ENCODE assay signal across 16 mouse cellular contexts in the genomic region with DNA sequence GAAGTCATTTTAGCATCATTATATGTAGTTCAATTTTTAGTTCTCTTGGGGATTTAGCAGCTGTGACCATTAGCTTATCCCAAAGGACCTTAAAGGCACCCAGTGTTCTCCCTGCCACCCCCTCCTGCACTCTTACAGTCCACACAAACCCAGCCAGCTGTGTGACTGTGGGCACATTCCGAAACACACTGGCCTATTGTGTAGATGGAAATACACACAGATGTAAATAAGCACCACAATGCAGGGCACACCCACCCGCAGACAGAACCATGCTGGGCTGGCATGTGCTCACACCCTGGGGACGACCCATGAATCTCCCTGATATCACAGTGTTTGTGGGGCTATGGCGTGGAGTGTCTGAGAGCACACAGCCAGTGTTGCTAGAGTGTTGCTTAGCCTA. TPM values are rescaled to one million over a fixed set of nuclear protein-coding genes. Genes with fewer than 3 reads are reported as not detected.
"Had no signal": no experiment of that assay in that cellular context is flagged by ENCODE, and none has a peak within 500 bp of the region (broad histone marks: within the 10 kb centered on the region; RNA-seq: fewer than 3 reads in every experiment).

No protein-coding gene starts in this region.

- ATAC-seq: intestine, postnatal 0 days had no signal

- DNase-seq: kidney, adult 8-10 months; kidney, postnatal 25 days; left cerebral cortex, postnatal 4 days; lung, embryonic 14.5 days; lung, postnatal 14 days; midbrain, embryonic 14.5 days; thymus, adult 18-20 months; thymus, postnatal 14 days had no signal

- H3K4me2 ChIP-seq: limb, embryonic 13.5 days; liver, embryonic 15.5 days; lung, embryonic 14.5 days; neural tube, embryonic 12.5 days had no signal

- H3K9ac ChIP-seq: limb, embryonic 13.5 days; liver, embryonic 15.5 days; lung, embryonic 14.5 days; neural tube, embryonic 12.5 days had no signal

- H3K27ac ChIP-seq: limb, embryonic 13.5 days; macrophage; neural tube, embryonic 12.5 days; stomach, postnatal 0 days had no signal

- H3K36me3 ChIP-seq: limb, embryonic 13.5 days; liver, embryonic 15.5 days; neural tube, embryonic 12.5 days had no signal

- H3K27me3 ChIP-seq: limb, embryonic 13.5 days; liver, embryonic 15.5 days; neural tube, embryonic 12.5 days had no signal

- H3K4me1 ChIP-seq: limb, embryonic 13.5 days had no signal

- H3K4me3 ChIP-seq: limb, embryonic 13.5 days; liver, embryonic 15.5 days; megakaryocyte, embryonic 14.5 days; neural tube, embryonic 12.5 days had no signal

- H3K9me3 ChIP-seq: liver, embryonic 15.5 days had no signal

RNA-seq across cellular contexts. Expression of gene Phospho1, which starts 12.1 kb away (rescaled TPM):
- polyA plus RNA-seq: kidney, embryonic 16.5 days; lung, embryonic 14.5 days; neural tube, embryonic 12.5 days had no signal
